Mouse (Mus musculus): ENCODE data around the gene Pdss2. TPM values are rescaled to one million over a fixed set of nuclear protein-coding genes. Genes with fewer than 3 reads are reported as not detected.

The Pdss2 gene
- polyA plus RNA-seq, 1 experiment from 2014 or later, result 14.5 TPM

GRCm38 (mm10) chr10:43317327-43317951, 96.2 kb downstream of the Pdss2 start:
- no peaks in the 10 kb centered on the region for H3K36me3 ChIP-seq
- no peak overlapping the region for H3K4me3 ChIP-seq (replicated peaks)
- 87% methylated on average over 9 of the region's 9 CpGs for WGBS
- H3K9me3 ChIP-seq (replicated peaks), result no peaks in the 10 kb centered on the region
- no peak for ATAC-seq (replicated peaks; ENCODE audit: low FRiP score)
- H3K27me3 ChIP-seq, result no peaks in the 10 kb centered on the region
- H3K27ac ChIP-seq, result no peak overlapping the region
- no peak overlapping the region for H3K9ac ChIP-seq
- H3K4me1 ChIP-seq, result peaks cover 5% of the 10 kb centered on the region; the same call in 1 of the 2 replicates
- H3K4me2 ChIP-seq, result no peak overlapping the region

GRCm38 (mm10) chr10:43321019-43321418, 99.7 kb downstream of the Pdss2 start:
- Histone ChIP-seq H3K4me1 (peaks cover 4% of the 10 kb centered on the region; the same call in 1 of the 2 replicates), H3K27me3 (no peaks in the 10 kb centered on the region)

GRCm38 (mm10) chr10:43322446-43323178, 101.3 kb downstream of the Pdss2 start:
- Histone ChIP-seq H3K4me3 (replicated peaks) (no peak overlapping the region), H3K36me3 (no peaks in the 10 kb centered on the region), H3K27me3 (no peaks in the 10 kb centered on the region), H3K9me3 (replicated peaks) (no peaks in the 10 kb centered on the region), H3K27ac (no peak overlapping the region), H3K9ac (no peak overlapping the region), H3K4me1 (peaks cover 4% of the 10 kb centered on the region; the same call in 1 of the 2 replicates), H3K4me2 (no peak overlapping the region)
- no peak for ATAC-seq (replicated peaks; ENCODE audit: low FRiP score)
- 66% methylated on average over 9 of the region's 9 CpGs for WGBS

More at GRCm38 (mm10) chr10:43321019-43321418, 99.7 kb downstream of the Pdss2 start:
- Histone ChIP-seq H3K4me3 (replicated peaks) (no peak overlapping the region), H3K4me2 (no peak overlapping the region), H3K9me3 (replicated peaks) (no peaks in the 10 kb centered on the region), H3K9ac (no peak overlapping the region), H3K27ac (no peak overlapping the region), H3K36me3 (no peaks in the 10 kb centered on the region)
- ATAC-seq (replicated peaks; ENCODE audit: low FRiP score), result no peak
- 87% methylated on average over 5 of the region's 5 CpGs for WGBS

- Histone ChIP-seq H3K4me2 (no peak overlapping the region), H3K9ac (no peak overlapping the region), H3K4me3 (replicated peaks) (no peak overlapping the region), H3K27ac (no peak overlapping the region), H3K9me3 (replicated peaks) (no peaks in the 10 kb centered on the region), H3K27me3 (no peaks in the 10 kb centered on the region), H3K4me1 (peaks cover 4% of the 10 kb centered on the region; the same call in 1 of the 2 replicates), H3K36me3 (no peaks in the 10 kb centered on the region)
- WGBS, result 78% methylated on average over 8 of the region's 8 CpGs
- ATAC-seq (replicated peaks; ENCODE audit: low FRiP score), result no peak
Observed at GRCm38 (mm10) chr10:43323386-43323785, 102.1 kb downstream of the Pdss2 start.

GRCm38 (mm10) chr10:43329813-43330212, 108.5 kb downstream of the Pdss2 start:
- H3K4me1 ChIP-seq, result peaks cover 19% of the 10 kb centered on the region
- H3K9ac ChIP-seq, result no peak overlapping the region
- H3K27me3 ChIP-seq, result no peaks in the 10 kb centered on the region
- WGBS, result 93% methylated on average over 5 of the region's 5 CpGs
- no peak overlapping the region for H3K4me2 ChIP-seq
- no peak for ATAC-seq (replicated peaks; ENCODE audit: low FRiP score)
- no peaks in the 10 kb centered on the region for H3K36me3 ChIP-seq
- no peak overlapping the region for H3K27ac ChIP-seq
- no peak overlapping the region for H3K4me3 ChIP-seq (replicated peaks)
- no peaks in the 10 kb centered on the region for H3K9me3 ChIP-seq (replicated peaks)

- H3K4me1 ChIP-seq, result peaks cover 19% of the 10 kb centered on the region
- WGBS, result 46% methylated on average over 4 of the region's 4 CpGs
- H3K9me3 ChIP-seq (replicated peaks), result no peaks in the 10 kb centered on the region
- no peak overlapping the region for H3K4me3 ChIP-seq (replicated peaks)
- no peak overlapping the region for H3K27ac ChIP-seq
- H3K4me2 ChIP-seq, result no peak overlapping the region
- no peaks in the 10 kb centered on the region for H3K36me3 ChIP-seq
- H3K9ac ChIP-seq, result no peak overlapping the region
- no peak for ATAC-seq (replicated peaks; ENCODE audit: low FRiP score)
- H3K27me3 ChIP-seq, result no peaks in the 10 kb centered on the region
Observed at GRCm38 (mm10) chr10:43330691-43331090, 109.4 kb downstream of the Pdss2 start.

GRCm38 (mm10) chr10:43331931-43332701, 110.8 kb downstream of the Pdss2 start:
- ATAC-seq (replicated peaks; ENCODE audit: low FRiP score), result peak; percentile 93
- peak overlapping the region; percentile 17; the same call in 1 of the 2 replicates for H3K4me2 ChIP-seq
- H3K36me3 ChIP-seq, result no peaks in the 10 kb centered on the region
- H3K4me1 ChIP-seq, result peaks cover 19% of the 10 kb centered on the region
- no peak overlapping the region for H3K27ac ChIP-seq
- 16% methylated on average over 15 of the region's 15 CpGs for WGBS
- no peak overlapping the region for H3K9ac ChIP-seq
- H3K27me3 ChIP-seq, result no peaks in the 10 kb centered on the region
- H3K4me3 ChIP-seq (replicated peaks), result no peak overlapping the region
- no peaks in the 10 kb centered on the region for H3K9me3 ChIP-seq (replicated peaks)

GRCm38 (mm10) chr10:43335874-43336273, 114.6 kb downstream of the Pdss2 start:
- Histone ChIP-seq H3K36me3 (no peaks in the 10 kb centered on the region), H3K4me3 (replicated peaks) (no peak overlapping the region), H3K4me2 (no peak overlapping the region), H3K9ac (no peak overlapping the region), H3K27me3 (no peaks in the 10 kb centered on the region), H3K4me1 (peaks cover 19% of the 10 kb centered on the region), H3K27ac (no peak overlapping the region), H3K9me3 (replicated peaks) (no peaks in the 10 kb centered on the region)
- ATAC-seq (replicated peaks; ENCODE audit: low FRiP score), result no peak
- WGBS, result 63% methylated on average over 4 of the region's 4 CpGs

- Histone ChIP-seq H3K4me3 (replicated peaks) (no peak overlapping the region), H3K27ac (no peak overlapping the region), H3K36me3 (no peaks in the 10 kb centered on the region), H3K9ac (no peak overlapping the region), H3K4me2 (no peak overlapping the region), H3K27me3 (no peaks in the 10 kb centered on the region), H3K9me3 (replicated peaks) (no peaks in the 10 kb centered on the region), H3K4me1 (peaks cover 8% of the 10 kb centered on the region)
- WGBS, result 98% methylated on average over 2 of the region's 2 CpGs
- ATAC-seq (replicated peaks; ENCODE audit: low FRiP score), result no peak
Observed at GRCm38 (mm10) chr10:43337110-43337509, 115.8 kb downstream of the Pdss2 start.

- WGBS, result 78% methylated on average over 10 of the region's 10 CpGs
- Histone ChIP-seq H3K4me3 (replicated peaks) (no peak overlapping the region), H3K27me3 (no peaks in the 10 kb centered on the region), H3K9me3 (replicated peaks) (no peaks in the 10 kb centered on the region), H3K27ac (no peak overlapping the region), H3K9ac (no peak overlapping the region), H3K4me2 (no peak overlapping the region), H3K4me1 (no peaks in the 10 kb centered on the region), H3K36me3 (no peaks in the 10 kb centered on the region)
- ATAC-seq (replicated peaks; ENCODE audit: low FRiP score), result no peak
Observed at GRCm38 (mm10) chr10:43339811-43340210, 118.5 kb downstream of the Pdss2 start.

- Histone ChIP-seq H3K27me3 (no peaks in the 10 kb centered on the region), H3K4me1 (no peaks in the 10 kb centered on the region), H3K9ac (no peak overlapping the region), H3K9me3 (replicated peaks) (no peaks in the 10 kb centered on the region), H3K27ac (no peak overlapping the region), H3K36me3 (0 out of 2 replicates have a peak, but pooled peaks cover 5% of the 10 kb centered on the region), H3K4me2 (no peak overlapping the region), H3K4me3 (replicated peaks) (no peak overlapping the region)
- ATAC-seq (replicated peaks; ENCODE audit: low FRiP score), result no peak
- 82% methylated on average over 2 of the region's 2 CpGs for WGBS
Observed at GRCm38 (mm10) chr10:43349718-43350117, 128.4 kb downstream of the Pdss2 start.

GRCm38 (mm10) chr10:43357884-43358283, 136.6 kb downstream of the Pdss2 start:
- H3K4me1 ChIP-seq, result no peaks in the 10 kb centered on the region
- no peak overlapping the region for H3K4me3 ChIP-seq (replicated peaks)
- H3K9ac ChIP-seq, result no peak overlapping the region
- no peaks in the 10 kb centered on the region for H3K27me3 ChIP-seq
- no peaks in the 10 kb centered on the region for H3K36me3 ChIP-seq
- H3K27ac ChIP-seq, result no peak overlapping the region
- no peak for ATAC-seq (replicated peaks; ENCODE audit: low FRiP score)
- H3K4me2 ChIP-seq, result no peak overlapping the region
- 33% methylated on average over 4 of the region's 4 CpGs for WGBS
- H3K9me3 ChIP-seq (replicated peaks), result no peaks in the 10 kb centered on the region
